Mouse (Mus musculus) stomach, embryonic 15.5 days (tissue): Measurements from ENCODE around the gene Klhl29. TPM values are rescaled to one million over a fixed set of nuclear protein-coding genes. Genes with fewer than 3 reads are reported as not detected.

Experiments
- ATAC-seq: fragments of 200-750 bp; cut with Nextera tagmentation; 2 replicates; pipeline ENCODE4 v1.8.0; 2017; ENCODE audit warnings: low read depth, moderate number of reproducible peaks, moderate TSS enrichment; ENCODE audit not compliant: insufficient read depth, low FRiP score
- H3K27ac ChIP-seq: fragments of 300-500 bp; sonication (generic); 2 replicates; pipeline ENCODE4 v1.5.1; 2015; ENCODE audit warnings: mild to moderate bottlenecking, inconsistent platforms
- H3K27me3 ChIP-seq: fragments of 300-500 bp; sonication (generic); replicated peaks from 2 replicates; pipeline ENCODE4 v1.6.1; 2015; ENCODE audit warnings: inconsistent platforms
- H3K36me3 ChIP-seq: fragments of 300-500 bp; sonication (generic); 2 replicates; pipeline ENCODE4 v1.6.1; 2015; ENCODE audit warnings: inconsistent platforms
- H3K4me1 ChIP-seq: fragments of 300-500 bp; sonication (generic); 2 replicates; pipeline ENCODE4 v1.6.1; 2015; ENCODE audit warnings: inconsistent platforms
- H3K4me2 ChIP-seq: fragments of 300-500 bp; sonication (generic); 2 replicates; pipeline ENCODE4 v1.6.1; 2015; ENCODE audit warnings: mild to moderate bottlenecking, inconsistent platforms
- H3K4me3 ChIP-seq: fragments of 300-500 bp; sonication (generic); replicated peaks from 2 replicates; pipeline ENCODE4 v1.5.1; 2015; ENCODE audit warnings: inconsistent platforms
- H3K9ac ChIP-seq: fragments of 300-500 bp; sonication (generic); 2 replicates; pipeline ENCODE4 v1.6.1; 2015; ENCODE audit warnings: inconsistent platforms
- H3K9me3 ChIP-seq: fragments of 300-500 bp; sonication (generic); 2 replicates; pipeline ENCODE4 v1.6.1; 2016; ENCODE audit warnings: inconsistent platforms
- WGBS: fragments of 180-500 bp; shearing (Covaris S2); methylation state at CpG from one replicate; pipeline ENCODE4 v1.1.7; 2015; 5-methylcytosine and 5-hydroxymethylcytosine counted together
- polyA plus RNA-seq: library from polyadenylated mRNA; unstranded; fragments of >200 nt; fragmentation: Nextera tagmentation; extraction: Ambion mirVana; gene quantifications from 2 replicates; pipeline ENCODE4 v1.2.1, GENCODE M21; 2015

Gene Klhl29
- polyA plus RNA-seq, 1 experiment from 2014 or later = 1.6 TPM

- no peak for ATAC-seq
- Histone ChIP-seq H3K9me3 (no peaks in the 10 kb centered on the region), H3K27ac (no peak overlapping the region), H3K4me1 (peaks cover 29% of the 10 kb centered on the region), H3K4me2 (no peak overlapping the region), H3K9ac (no peak overlapping the region), H3K27me3 (no peaks in the 10 kb centered on the region), H3K4me3 (no peak overlapping the region), H3K36me3 (no peaks in the 10 kb centered on the region)
- 86% methylated on average over 2 of the region's 2 CpGs for WGBS
Observed at GRCm38 (mm10) chr12:5187773-5188333, 187.6 kb downstream of the Klhl29 start.

GRCm38 (mm10) chr12:5186645-5187044 lies 188.8 kb downstream of the Klhl29 start:
- Histone ChIP-seq H3K27me3 (no peaks in the 10 kb centered on the region), H3K9me3 (no peaks in the 10 kb centered on the region), H3K27ac (peak overlapping the region; percentile 40; the same call in 1 of the 2 replicates), H3K9ac (no peak overlapping the region), H3K4me1 (peaks cover 19% of the 10 kb centered on the region), H3K4me3 (no peak overlapping the region), H3K36me3 (no peaks in the 10 kb centered on the region), H3K4me2 (no peak overlapping the region)
- WGBS = 54% methylated on average over 1 of the region's 1 CpGs
- ATAC-seq = no peak

- no peak for ATAC-seq
Observed at GRCm38 (mm10) chr12:5185603-5186002, 189.9 kb downstream of the Klhl29 start.

GRCm38 (mm10) chr12:5182586-5182985 lies 192.9 kb downstream of the Klhl29 start:
- Histone ChIP-seq H3K4me2 (no peak overlapping the region), H3K9me3 (no peaks in the 10 kb centered on the region), H3K9ac (no peak overlapping the region), H3K27me3 (no peaks in the 10 kb centered on the region), H3K4me1 (peaks cover 4% of the 10 kb centered on the region; the same call in 1 of the 2 replicates), H3K36me3 (no peaks in the 10 kb centered on the region), H3K4me3 (no peak overlapping the region), H3K27ac (no peak overlapping the region)
- no peak for ATAC-seq
- 85% methylated on average over 4 of the region's 4 CpGs for WGBS

More at GRCm38 (mm10) chr12:5185603-5186002, 189.9 kb downstream of the Klhl29 start:
- no peaks in the 10 kb centered on the region for H3K27me3 ChIP-seq
- no peak overlapping the region for H3K9ac ChIP-seq
- 88% methylated on average over 6 of the region's 6 CpGs for WGBS
- no peaks in the 10 kb centered on the region for H3K9me3 ChIP-seq
- H3K27ac ChIP-seq = no peak overlapping the region
- no peak overlapping the region for H3K4me2 ChIP-seq
- no peaks in the 10 kb centered on the region for H3K36me3 ChIP-seq
- no peak overlapping the region for H3K4me3 ChIP-seq
- H3K4me1 ChIP-seq = peaks cover 15% of the 10 kb centered on the region; the same call in 1 of the 2 replicates

- Histone ChIP-seq H3K4me1 (peaks cover 3% of the 10 kb centered on the region; the same call in 1 of the 2 replicates), H3K4me2 (no peak overlapping the region), H3K9me3 (no peaks in the 10 kb centered on the region), H3K9ac (no peak overlapping the region), H3K27me3 (no peaks in the 10 kb centered on the region), H3K36me3 (no peaks in the 10 kb centered on the region), H3K4me3 (no peak overlapping the region), H3K27ac (no peak overlapping the region)
- no peak for ATAC-seq
- 61% methylated on average over 4 of the region's 4 CpGs for WGBS
Observed at GRCm38 (mm10) chr12:5182165-5182564, 193.3 kb downstream of the Klhl29 start.

- WGBS = 75% methylated on average over 5 of the region's 5 CpGs
- no peak overlapping the region for H3K4me3 ChIP-seq
- ATAC-seq = no peak
Observed at GRCm38 (mm10) chr12:5176716-5177341, 198.7 kb downstream of the Klhl29 start.

GRCm38 (mm10) chr12:5166141-5166540 lies 209.3 kb downstream of the Klhl29 start:
- no peaks in the 10 kb centered on the region for H3K27me3 ChIP-seq
- ATAC-seq = 0 out of 2 replicates have a peak, but pooled peaks have one; percentile 14
- 45% methylated on average over 6 of the region's 6 CpGs for WGBS
- H3K9ac ChIP-seq = no peak overlapping the region
- H3K36me3 ChIP-seq = no peaks in the 10 kb centered on the region
- H3K4me1 ChIP-seq = 0 out of 2 replicates have a peak, but pooled peaks cover 5% of the 10 kb centered on the region
- no peak overlapping the region for H3K4me2 ChIP-seq
- H3K4me3 ChIP-seq = no peak overlapping the region
- no peaks in the 10 kb centered on the region for H3K9me3 ChIP-seq
- no peak overlapping the region for H3K27ac ChIP-seq

More at GRCm38 (mm10) chr12:5176716-5177341, 198.7 kb downstream of the Klhl29 start:
- Histone ChIP-seq H3K27ac (no peak overlapping the region), H3K36me3 (no peaks in the 10 kb centered on the region), H3K4me2 (no peak overlapping the region), H3K9ac (no peak overlapping the region), H3K27me3 (no peaks in the 10 kb centered on the region), H3K4me1 (no peaks in the 10 kb centered on the region), H3K9me3 (no peaks in the 10 kb centered on the region)

GRCm38 (mm10) chr12:5165411-5165810 lies 210.1 kb downstream of the Klhl29 start:
- Histone ChIP-seq H3K4me1 (0 out of 2 replicates have a peak, but pooled peaks cover 5% of the 10 kb centered on the region), H3K4me2 (no peak overlapping the region), H3K36me3 (no peaks in the 10 kb centered on the region), H3K4me3 (no peak overlapping the region), H3K27ac (no peak overlapping the region), H3K27me3 (no peaks in the 10 kb centered on the region), H3K9ac (no peak overlapping the region), H3K9me3 (no peaks in the 10 kb centered on the region)
- no peak for ATAC-seq
- 63% methylated on average over 9 of the region's 9 CpGs for WGBS

GRCm38 (mm10) chr12:5162672-5163071 lies 212.8 kb downstream of the Klhl29 start:
- 0 out of 2 replicates have a peak overlapping the region, but pooled peaks have one; percentile 21 for H3K27ac ChIP-seq

GRCm38 (mm10) chr12:5161631-5162030 lies 213.9 kb downstream of the Klhl29 start:
- H3K9ac ChIP-seq = no peak overlapping the region
- no peak overlapping the region for H3K27ac ChIP-seq
- no peak overlapping the region for H3K4me3 ChIP-seq
- H3K27me3 ChIP-seq = no peaks in the 10 kb centered on the region
- no peaks in the 10 kb centered on the region for H3K36me3 ChIP-seq
- no peak overlapping the region for H3K4me2 ChIP-seq
- H3K4me1 ChIP-seq = 0 out of 2 replicates have a peak, but pooled peaks cover 5% of the 10 kb centered on the region
- no peak for ATAC-seq
- 87% methylated on average over 4 of the region's 4 CpGs for WGBS
- H3K9me3 ChIP-seq = no peaks in the 10 kb centered on the region

More at GRCm38 (mm10) chr12:5162672-5163071, 212.8 kb downstream of the Klhl29 start:
- Histone ChIP-seq H3K27me3 (no peaks in the 10 kb centered on the region), H3K4me2 (no peak overlapping the region), H3K36me3 (no peaks in the 10 kb centered on the region), H3K9me3 (no peaks in the 10 kb centered on the region), H3K4me3 (no peak overlapping the region), H3K9ac (no peak overlapping the region), H3K4me1 (0 out of 2 replicates have a peak, but pooled peaks cover 5% of the 10 kb centered on the region)
- WGBS = 68% methylated on average over 6 of the region's 6 CpGs
- ATAC-seq = no peak

GRCm38 (mm10) chr12:5157931-5158481 lies 217.5 kb downstream of the Klhl29 start:
- no peak overlapping the region for H3K4me2 ChIP-seq
- H3K27me3 ChIP-seq = no peaks in the 10 kb centered on the region
- no peak overlapping the region for H3K27ac ChIP-seq

GRCm38 (mm10) chr12:5157021-5157681 lies 218.3 kb downstream of the Klhl29 start:
- Histone ChIP-seq H3K27ac (no peak overlapping the region), H3K9ac (no peak overlapping the region), H3K9me3 (no peaks in the 10 kb centered on the region), H3K4me1 (no peaks in the 10 kb centered on the region), H3K36me3 (no peaks in the 10 kb centered on the region), H3K27me3 (no peaks in the 10 kb centered on the region), H3K4me2 (no peak overlapping the region), H3K4me3 (no peak overlapping the region)
- 83% methylated on average over 6 of the region's 6 CpGs for WGBS
- ATAC-seq = no peak

More at GRCm38 (mm10) chr12:5157931-5158481, 217.5 kb downstream of the Klhl29 start:
- Histone ChIP-seq H3K9me3 (no peaks in the 10 kb centered on the region), H3K36me3 (no peaks in the 10 kb centered on the region), H3K4me3 (no peak overlapping the region), H3K4me1 (no peaks in the 10 kb centered on the region), H3K9ac (no peak overlapping the region)
- WGBS = 77% methylated on average over 5 of the region's 5 CpGs
- ATAC-seq = no peak
